Mouse (Mus musculus) R1 (cell line): ENCODE results near the gene Acan.
A peak's percentile ranks its signal among the peaks of the same experiment; 100 is the strongest.

Source experiments
- DNase-seq: peaks from one replicate; pipeline ENCODE4 v3.0.0-alpha.2; 2018; ENCODE audit warnings: low read depth, low spot score

Acan gene

DNA sequence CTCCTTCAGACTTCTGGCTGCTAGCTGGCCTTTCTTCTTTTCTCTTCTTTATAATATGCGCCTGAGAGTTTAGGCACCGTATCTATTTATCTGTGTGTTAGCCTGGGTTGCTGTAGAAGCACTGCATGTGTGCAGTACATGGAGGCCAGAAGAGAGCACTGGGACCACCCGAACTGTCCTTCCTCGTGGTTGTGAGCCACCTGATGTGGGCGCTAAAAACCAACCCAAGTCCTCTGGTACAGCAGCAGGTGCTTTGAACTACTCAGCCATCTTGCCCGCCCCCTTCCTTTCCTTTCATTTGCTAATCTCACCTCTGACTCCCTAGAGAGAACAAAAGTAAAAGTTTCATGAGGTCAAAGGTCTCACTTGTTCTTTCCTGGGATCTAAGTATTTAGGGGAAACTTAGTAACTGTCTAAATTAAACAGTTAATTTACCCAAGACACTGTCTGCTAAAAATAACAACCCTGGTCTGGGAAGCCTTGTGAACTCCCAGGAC is 86.1 kb downstream of the Acan start:
- peak; percentile 92 for DNase-seq

GRCm38 (mm10) chr7:79139891-79140591 is 86.8 kb downstream of the Acan start:
- peak; percentile 72 for DNase-seq

DNA sequence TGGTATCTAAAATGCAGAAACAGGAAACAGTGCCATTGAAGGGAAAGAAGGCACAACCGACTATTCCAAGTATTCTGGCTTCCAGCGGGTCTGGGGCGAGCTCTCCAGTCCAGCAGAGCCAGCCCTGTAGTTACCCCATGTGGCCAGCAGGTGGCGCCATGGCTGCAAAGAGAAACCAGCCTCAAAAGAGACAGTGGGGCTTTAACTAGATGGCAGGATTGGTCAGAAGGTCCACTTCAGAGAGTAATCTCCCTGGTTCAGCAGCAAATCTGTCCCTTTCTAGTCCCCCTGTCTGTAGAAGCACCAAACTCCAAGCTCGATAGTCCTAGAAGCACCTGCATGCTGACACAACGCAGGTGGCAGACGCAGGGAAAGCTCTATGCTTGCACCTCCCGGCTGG is 87.6 kb downstream of the Acan start:
- DNase-seq, result peak; percentile 77

DNA sequence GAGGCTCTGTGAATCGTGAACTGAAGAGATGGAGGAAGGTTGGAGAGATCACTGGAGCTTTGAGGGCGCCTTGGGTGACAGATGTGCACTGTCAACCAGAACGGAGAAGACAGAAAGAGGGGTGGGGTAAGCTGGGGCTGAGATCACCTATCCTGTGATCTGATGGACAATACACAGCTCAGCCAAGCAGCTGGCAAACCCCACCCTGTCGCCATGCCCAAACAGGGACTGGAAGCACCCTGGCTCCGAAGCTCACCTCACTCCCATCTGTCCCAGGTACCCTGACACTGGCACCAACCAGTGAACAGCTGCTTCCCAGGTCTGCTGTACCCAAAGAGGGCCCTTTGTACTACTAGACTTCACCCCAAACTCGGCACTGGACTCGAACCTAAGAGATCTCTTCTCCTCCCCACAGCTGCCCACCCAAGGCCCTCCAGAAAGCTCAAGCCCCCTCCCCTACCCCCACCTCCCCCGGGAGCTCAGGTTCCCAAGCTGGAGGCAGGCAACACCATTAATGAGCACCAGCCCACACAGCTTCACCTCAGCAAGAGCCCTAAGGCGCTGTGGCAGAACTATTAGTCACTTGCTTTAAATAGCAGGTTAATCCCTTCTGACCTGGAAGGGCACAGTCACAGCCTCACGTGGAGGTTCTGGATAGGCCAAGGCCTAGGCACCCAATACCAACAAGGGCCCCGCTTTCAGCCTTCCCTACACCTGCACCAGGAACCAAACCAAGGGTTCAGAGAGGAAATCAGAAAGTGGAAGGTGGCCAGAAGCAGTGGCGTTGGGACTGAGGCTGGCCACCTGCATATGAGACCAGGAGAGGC is 93.9 kb downstream of the Acan start:
- DNase-seq, result no peak

GRCm38 (mm10) chr7:79147931-79148653 is 94.8 kb downstream of the Acan start:
- DNase-seq, result no peak

DNA sequence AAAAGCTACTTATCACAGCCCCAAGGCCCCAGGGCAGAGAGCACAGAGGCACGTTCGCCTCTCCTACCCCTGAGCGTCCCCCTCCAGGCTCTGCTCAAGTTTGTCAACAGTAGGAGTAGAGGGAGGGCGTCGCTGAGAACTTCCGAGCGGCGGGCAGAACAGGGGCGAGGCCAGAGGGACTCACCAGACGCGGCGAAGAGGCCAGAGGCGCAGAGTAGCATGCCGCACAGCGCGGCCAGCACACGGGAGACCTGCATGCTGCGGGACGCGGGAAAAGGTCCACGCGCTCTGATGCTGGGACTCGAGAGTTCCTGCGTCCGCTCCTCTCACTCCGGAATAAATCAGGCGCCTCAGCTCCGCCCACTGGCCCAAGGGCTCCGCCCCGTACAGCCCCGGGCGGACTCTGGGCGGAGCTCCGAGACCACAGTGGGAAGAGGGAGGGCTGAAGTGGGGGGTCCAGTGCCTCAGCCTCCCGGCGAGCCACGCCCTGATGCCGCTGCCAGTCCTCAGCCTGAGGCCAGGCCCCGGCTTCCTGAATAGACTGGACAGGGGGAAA is 95.5 kb downstream of the Acan start, which contains the start of gene Mfge8:
TSS of gene Mfge8 (minus strand) at position 350 of the 556 bp plus-strand sequence.
- DNase-seq, result peak; percentile 94

GRCm38 (mm10) chr7:79149522-79149921 is 96.2 kb downstream of the Acan start:
- no peak for DNase-seq

- DNase-seq, result no peak
Observed at GRCm38 (mm10) chr7:79159406-79159805, 106.1 kb downstream of the Acan start.
